Mouse (Mus musculus) intestine, embryonic 14.5 days (tissue): ENCODE results near the gene Fam172a. TPM values are rescaled to one million over a fixed set of nuclear protein-coding genes. Genes with fewer than 3 reads are reported as not detected.

Experiments
- ATAC-seq: fragments of 200-750 bp; cut with Nextera tagmentation; replicated peaks from 2 replicates; pipeline ENCODE4 v1.8.0; 2017; ENCODE audit warnings: low read depth, moderate number of reproducible peaks, moderate TSS enrichment, moderate library complexity; ENCODE audit not compliant: low FRiP score, low TSS enrichment
- DNase-seq: peaks from one replicate; pipeline ENCODE4 v3.0.0-alpha.2; 2018; ENCODE audit warnings: low spot score
- H3K27ac ChIP-seq: fragments of 300-500 bp; sonication (generic); 2 replicates; pipeline ENCODE4 v1.5.1; 2014; ENCODE audit warnings: low read depth, mild to moderate bottlenecking, control low read depth
- H3K27me3 ChIP-seq: fragments of 300-500 bp; sonication (generic); replicated peaks from 2 replicates; pipeline ENCODE4 v1.6.1; 2014; ENCODE audit warnings: low read length, control low read depth; ENCODE audit not compliant: control insufficient read depth, insufficient read depth
- H3K36me3 ChIP-seq: fragments of 300-500 bp; sonication (generic); 2 replicates; pipeline ENCODE4 v1.6.1; 2014; ENCODE audit warnings: low read length, control low read depth; ENCODE audit not compliant: control insufficient read depth, insufficient read depth
- H3K4me1 ChIP-seq: fragments of 300-500 bp; sonication (generic); replicated peaks from 2 replicates; pipeline ENCODE4 v1.6.1; 2014; ENCODE audit warnings: low read length, control low read depth, mixed read lengths; ENCODE audit not compliant: control insufficient read depth, insufficient read depth
- H3K4me2 ChIP-seq: fragments of 300-500 bp; sonication (generic); 2 replicates; pipeline ENCODE4 v1.6.1; 2014; ENCODE audit warnings: low read length
- H3K4me3 ChIP-seq: fragments of 300-500 bp; sonication (generic); 2 replicates; pipeline ENCODE4 v1.5.1; 2014; ENCODE audit warnings: low read depth, low read length, control low read depth, mixed read lengths
- H3K9ac ChIP-seq: fragments of 300-500 bp; sonication (generic); 2 replicates; pipeline ENCODE4 v1.6.1; 2014; ENCODE audit warnings: mild to moderate bottlenecking, low read length
- H3K9me3 ChIP-seq: fragments of 300-500 bp; sonication (generic); 2 replicates; pipeline ENCODE4 v1.6.1; 2016; ENCODE audit warnings: low read length, control low read depth; ENCODE audit not compliant: control insufficient read depth
- WGBS: fragments of 180-500 bp; shearing (Covaris S2); extraction: QIAGEN DNeasy Blood & Tissue Kit; methylation state at CpG from one replicate; pipeline ENCODE4 v1.1.7; 2014; 5-methylcytosine and 5-hydroxymethylcytosine counted together
- polyA plus RNA-seq: library from polyadenylated mRNA; unstranded; fragments of >200 nt; fragmentation: Nextera tagmentation; extraction: Ambion mirVana; gene quantifications from 2 replicates; pipeline ENCODE4 v1.2.1, GENCODE M21; 2014

The Fam172a gene
- polyA plus RNA-seq, 1 experiment from 2014 or later, result 23.3 TPM

DNA sequence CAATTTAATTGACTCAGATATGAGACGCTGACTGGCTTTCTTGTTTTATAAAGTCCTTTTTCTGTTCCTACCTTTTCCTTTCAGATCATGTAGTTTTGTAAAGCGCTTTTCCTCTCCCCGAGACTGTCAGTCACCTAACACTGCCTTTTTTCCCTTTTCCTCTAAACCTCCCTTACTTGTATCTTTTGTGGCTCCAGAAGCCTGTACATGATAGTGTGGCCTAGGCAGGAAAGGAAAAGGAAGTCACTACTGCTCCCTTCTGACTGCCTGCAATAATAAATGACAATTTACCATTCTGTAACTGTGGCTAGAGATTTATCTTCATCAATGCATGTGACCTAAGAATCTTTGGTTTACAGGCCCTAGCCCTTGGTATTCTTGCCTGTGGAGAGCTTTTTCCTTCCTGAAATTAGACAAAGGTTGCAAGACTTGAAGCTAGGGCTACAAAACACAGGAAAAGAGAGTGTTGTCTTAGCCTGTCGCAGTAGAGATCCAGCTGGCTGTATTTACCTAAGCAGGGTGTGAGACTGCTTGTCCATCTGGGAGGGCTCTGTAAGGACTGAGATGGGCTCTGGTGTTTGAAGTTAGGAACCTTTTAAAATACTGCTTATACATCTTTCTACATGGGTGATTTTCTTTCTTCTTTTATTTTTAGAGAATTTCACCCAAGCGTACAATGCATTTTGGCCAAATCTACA is 289.5 kb downstream of the Fam172a start:
- no peaks in the 10 kb centered on the region for H3K4me1 ChIP-seq
- no peak overlapping the region for H3K4me3 ChIP-seq
- ATAC-seq, result no peak
- H3K9me3 ChIP-seq, result no peaks in the 10 kb centered on the region
- H3K27me3 ChIP-seq, result no peaks in the 10 kb centered on the region
- H3K36me3 ChIP-seq, result no peaks in the 10 kb centered on the region
- no peak for DNase-seq
- H3K27ac ChIP-seq, result no peak overlapping the region
- WGBS, result 74% methylated on average over 5 of the region's 5 CpGs
- no peak overlapping the region for H3K9ac ChIP-seq
- H3K4me2 ChIP-seq, result no peak overlapping the region

DNA sequence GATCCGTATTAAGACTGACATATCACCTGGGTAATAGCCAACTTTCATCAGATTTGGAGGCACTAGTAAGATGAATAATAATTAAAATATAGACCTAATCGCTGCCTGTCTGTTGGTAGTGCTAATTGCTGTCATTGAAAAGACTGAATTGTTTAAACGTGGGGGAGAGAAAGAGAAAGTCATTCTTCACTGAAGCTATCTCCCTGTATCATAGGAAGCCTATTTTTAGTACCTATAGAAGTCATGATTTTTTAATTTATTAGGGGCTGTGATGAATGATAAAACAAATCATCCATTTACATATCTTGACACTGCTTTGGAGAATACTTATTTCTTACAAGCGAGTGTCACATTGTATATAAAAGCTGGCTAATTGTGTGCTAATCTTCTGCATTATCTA is 302.8 kb downstream of the Fam172a start:
- DNase-seq (no peak), ATAC-seq (no peak)
- H3K27me3 ChIP-seq, result no peaks in the 10 kb centered on the region
- H3K4me2 ChIP-seq, result no peak overlapping the region
- no peaks in the 10 kb centered on the region for H3K36me3 ChIP-seq
- no peak overlapping the region for H3K27ac ChIP-seq
- H3K9me3 ChIP-seq, result no peaks in the 10 kb centered on the region
- H3K4me1 ChIP-seq, result no peaks in the 10 kb centered on the region
- no peak overlapping the region for H3K4me3 ChIP-seq
- 81% methylated on average over 4 of the region's 4 CpGs for WGBS
- H3K9ac ChIP-seq, result no peak overlapping the region

DNA sequence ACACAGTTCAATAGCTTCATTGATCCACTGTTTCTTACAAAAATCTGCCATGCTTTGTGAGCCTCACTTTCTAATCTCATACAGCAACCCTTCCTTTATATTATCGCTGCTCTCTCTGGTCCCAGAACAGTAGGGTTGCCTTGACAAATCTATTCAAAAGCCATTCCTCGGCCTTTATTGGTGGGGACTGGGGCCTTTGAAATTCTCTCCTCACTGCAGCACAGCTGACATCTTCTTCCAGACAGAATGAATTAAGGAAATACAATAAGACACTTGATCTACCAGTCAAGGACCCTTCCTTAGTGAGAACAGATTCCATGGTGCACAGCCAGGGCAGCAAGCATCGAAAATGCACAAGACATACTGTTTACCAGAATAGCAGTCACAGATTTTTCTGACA is 303.5 kb downstream of the Fam172a start:
- Histone ChIP-seq H3K27me3 (no peaks in the 10 kb centered on the region), H3K9ac (no peak overlapping the region), H3K27ac (no peak overlapping the region), H3K4me1 (no peaks in the 10 kb centered on the region), H3K4me2 (no peak overlapping the region), H3K9me3 (no peaks in the 10 kb centered on the region), H3K4me3 (no peak overlapping the region), H3K36me3 (no peaks in the 10 kb centered on the region)
- WGBS, result 63% methylated on average over 3 of the region's 3 CpGs
- DNase-seq, result no peak
- ATAC-seq, result no peak

DNA sequence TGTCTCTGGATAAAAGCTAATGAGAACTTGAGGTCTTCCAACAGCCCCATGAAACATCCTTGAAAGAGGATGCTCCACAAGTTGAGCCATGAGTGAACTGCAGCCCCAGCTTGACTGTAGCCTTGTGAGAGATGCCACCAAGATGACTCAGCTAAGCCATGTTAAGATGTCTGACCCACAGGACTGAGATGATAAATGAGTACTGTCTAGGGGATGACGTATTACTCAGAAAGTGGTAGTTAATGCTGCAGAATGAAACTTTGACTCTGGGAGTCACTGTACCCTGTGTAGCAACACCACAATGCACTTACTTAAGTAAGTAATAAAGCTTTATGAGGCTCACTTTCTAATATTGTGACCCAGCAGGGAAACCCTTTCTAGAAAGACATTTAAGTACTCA is 308.3 kb downstream of the Fam172a start:
- no peak overlapping the region for H3K4me3 ChIP-seq
- no peak overlapping the region for H3K27ac ChIP-seq
- 96% methylated on average over 1 of the region's 1 CpGs for WGBS
- no peak for DNase-seq
- no peak overlapping the region for H3K9ac ChIP-seq
- H3K36me3 ChIP-seq, result no peaks in the 10 kb centered on the region
- no peak overlapping the region for H3K4me2 ChIP-seq
- no peaks in the 10 kb centered on the region for H3K4me1 ChIP-seq
- ATAC-seq, result no peak
- no peaks in the 10 kb centered on the region for H3K9me3 ChIP-seq
- H3K27me3 ChIP-seq, result no peaks in the 10 kb centered on the region

DNA sequence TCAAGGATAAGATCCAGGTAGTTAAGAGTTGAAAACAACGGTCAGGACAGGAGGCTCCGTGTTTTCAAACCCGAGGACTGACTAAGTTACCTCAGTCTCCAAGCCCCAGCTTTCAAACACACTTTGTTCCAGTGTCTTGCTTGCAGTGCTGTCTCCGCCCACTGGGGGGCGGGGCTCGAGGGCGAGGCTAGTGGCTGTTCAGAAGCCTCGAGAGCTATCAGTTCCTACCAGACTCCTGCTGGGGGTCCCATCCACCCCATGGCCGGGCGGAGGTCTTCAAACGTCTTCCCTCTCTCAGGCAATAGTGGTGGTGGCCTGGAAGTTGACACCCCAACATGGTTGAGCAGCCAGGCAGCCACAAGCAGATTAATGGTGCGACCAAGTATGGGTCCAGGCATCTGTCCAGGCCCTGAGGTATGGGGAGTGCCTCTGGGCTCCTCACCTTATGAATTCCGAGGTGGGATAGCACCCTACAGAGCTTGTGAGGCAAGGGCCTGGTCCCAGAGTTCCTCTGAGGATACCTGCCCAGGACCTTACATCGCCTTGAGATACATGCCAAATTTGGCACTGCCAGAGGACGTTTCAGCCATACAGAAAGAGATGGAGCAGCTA is 323.0 kb downstream of the Fam172a start, which contains the start of gene Pou5f2:
TSS of gene Pou5f2 (plus strand) at position 220 of the 612 bp plus-strand sequence.
- H3K4me1 ChIP-seq, result no peaks in the 10 kb centered on the region
- no peak within 1 kb of the TSS for H3K4me3 ChIP-seq
- WGBS, result 59% methylated on average over 15 of the region's 15 CpGs
- H3K27me3 ChIP-seq, result no peaks in the 10 kb centered on the region
- no peak within 1 kb of the TSS for H3K4me2 ChIP-seq
- no peak within 1 kb of the TSS for H3K9ac ChIP-seq
- H3K27ac ChIP-seq, result no peak within 1 kb of the TSS
- no peak for DNase-seq
- H3K36me3 ChIP-seq, result no peaks in the 10 kb centered on the region
- ATAC-seq, result no peak
- no peaks in the 10 kb centered on the region for H3K9me3 ChIP-seq

DNA sequence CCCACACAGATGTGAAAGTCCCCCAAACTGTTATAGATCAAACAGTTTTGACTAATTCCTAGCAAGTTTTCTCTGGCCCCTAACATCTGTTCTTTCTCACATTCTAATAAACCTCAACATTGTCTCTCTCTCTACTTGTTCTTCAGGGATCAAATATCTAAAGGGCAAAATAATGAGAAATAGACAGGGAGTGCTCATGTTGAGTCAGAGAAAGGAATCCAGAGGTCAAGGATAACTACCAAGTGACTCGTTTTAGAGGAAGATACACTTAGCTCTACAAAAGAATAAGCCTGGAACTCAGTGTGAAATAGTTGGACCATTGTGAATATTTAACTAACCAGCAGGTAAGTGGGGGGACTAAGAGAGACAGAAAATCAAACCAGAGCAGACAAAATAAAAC is 331.0 kb downstream of the Fam172a start:
- WGBS, result 22% methylated on average over 1 of the region's 1 CpGs
- Histone ChIP-seq H3K27me3 (no peaks in the 10 kb centered on the region), H3K36me3 (no peaks in the 10 kb centered on the region), H3K9me3 (no peaks in the 10 kb centered on the region), H3K9ac (no peak overlapping the region), H3K4me1 (no peaks in the 10 kb centered on the region), H3K4me3 (no peak overlapping the region), H3K4me2 (no peak overlapping the region), H3K27ac (no peak overlapping the region)
- no peak for ATAC-seq
- DNase-seq, result no peak

DNA sequence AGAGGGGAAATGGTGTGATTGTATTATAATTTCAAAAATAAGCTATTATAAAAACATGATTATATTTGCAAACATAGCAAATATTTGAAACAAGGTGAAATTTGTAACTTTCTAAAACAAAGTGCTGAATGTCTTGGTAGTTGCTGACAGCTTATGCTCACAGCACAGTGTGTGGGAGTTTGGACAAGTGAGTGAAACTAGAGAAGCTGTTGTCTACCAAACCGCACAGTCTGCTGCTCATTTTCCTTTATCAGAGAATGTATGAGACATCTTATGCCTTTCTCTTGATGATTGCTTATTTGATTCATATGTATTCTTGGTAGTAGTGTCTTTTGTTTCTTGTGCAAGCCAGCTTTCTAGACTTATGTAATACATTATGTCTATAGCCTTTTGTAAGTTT is 335.4 kb downstream of the Fam172a start:
- DNase-seq, result no peak

DNA sequence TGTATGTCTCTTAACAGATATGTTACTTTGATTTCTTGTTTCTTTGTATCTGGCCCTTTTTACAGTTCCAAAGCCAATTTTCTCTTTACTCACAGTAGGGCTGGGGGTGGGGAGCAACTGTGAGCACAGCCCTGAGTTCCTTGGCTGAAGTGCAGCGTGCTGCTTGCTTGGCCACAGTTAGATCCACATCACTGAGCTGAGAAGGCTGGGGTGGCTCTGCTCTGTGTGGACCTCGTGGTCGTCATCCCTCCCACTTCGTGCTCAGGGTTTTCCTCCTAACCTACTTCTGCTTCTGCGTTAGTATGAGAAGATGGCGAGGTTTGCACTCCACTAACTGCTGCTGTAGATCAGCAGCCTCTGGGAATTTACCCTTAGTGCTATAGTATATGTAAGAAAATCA is 341.4 kb downstream of the Fam172a start:
- Histone ChIP-seq H3K36me3 (no peaks in the 10 kb centered on the region), H3K9ac (no peak overlapping the region), H3K4me3 (no peak overlapping the region), H3K4me1 (no peaks in the 10 kb centered on the region), H3K9me3 (no peaks in the 10 kb centered on the region), H3K27ac (no peak overlapping the region), H3K27me3 (no peaks in the 10 kb centered on the region), H3K4me2 (no peak overlapping the region)
- no peak for DNase-seq
- 69% methylated on average over 6 of the region's 6 CpGs for WGBS
- no peak for ATAC-seq

More for the DNA sequence above, 335.4 kb downstream of the Fam172a start:
- H3K9ac ChIP-seq, result no peak overlapping the region
- no peak overlapping the region for H3K4me3 ChIP-seq
- H3K27me3 ChIP-seq, result no peaks in the 10 kb centered on the region
- H3K9me3 ChIP-seq, result no peaks in the 10 kb centered on the region
- no peak for ATAC-seq
- H3K36me3 ChIP-seq, result no peaks in the 10 kb centered on the region
- H3K4me2 ChIP-seq, result no peak overlapping the region
- WGBS, result 73% methylated on average over 1 of the region's 1 CpGs
- no peak overlapping the region for H3K27ac ChIP-seq
- no peaks in the 10 kb centered on the region for H3K4me1 ChIP-seq

DNA sequence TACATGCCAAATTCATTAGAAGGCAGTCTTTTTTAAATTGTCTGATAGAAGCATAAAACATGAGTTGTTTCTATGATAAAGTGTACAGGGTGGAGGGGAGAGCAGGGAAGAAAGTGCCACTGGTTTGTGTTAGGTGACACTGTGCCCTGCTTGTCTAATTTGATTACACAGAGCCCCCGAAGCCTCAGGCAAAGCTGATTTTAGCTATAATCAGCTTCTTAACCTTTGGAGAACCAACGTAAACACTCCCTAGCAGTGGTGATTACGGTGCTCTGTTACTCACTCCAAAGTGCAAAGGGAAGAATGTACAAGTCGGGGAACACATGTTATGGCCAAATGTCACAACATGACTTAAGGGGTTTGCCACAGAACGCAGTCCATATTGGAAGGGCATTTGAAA is 343.3 kb downstream of the Fam172a start:
- H3K4me3 ChIP-seq, result no peak overlapping the region
- no peaks in the 10 kb centered on the region for H3K4me1 ChIP-seq
- no peak overlapping the region for H3K27ac ChIP-seq
- ATAC-seq (no peak), DNase-seq (no peak)
- no peak overlapping the region for H3K4me2 ChIP-seq
- no peak overlapping the region for H3K9ac ChIP-seq
- H3K27me3 ChIP-seq, result no peaks in the 10 kb centered on the region
- no peaks in the 10 kb centered on the region for H3K9me3 ChIP-seq
- H3K36me3 ChIP-seq, result no peaks in the 10 kb centered on the region
- WGBS, result 19% methylated on average over 5 of the region's 5 CpGs
